Mouse (Mus musculus): ENCODE measurements at regions not wholly inside any gene's neighbourhood (a gene's known extent, or its start where the extent isn't known, plus 50 kb on each side); places are given as distances from the start of the nearest gene placed in this dataset.

GRCm38 (mm10) chr16:58352156-58352555, 56.1 kb upstream of the Dcbld2 start:
- Histone ChIP-seq H3K27ac (ENCODE audit: low read depth) (no peak overlapping the region), H3K4me2 (no peak overlapping the region), H3K4me1 (ENCODE audit: insufficient read depth) (no peaks in the 10 kb centered on the region), H3K4me3 (ENCODE audit: low read depth, low read length) (no peak overlapping the region), H3K27me3 (ENCODE audit: insufficient read depth, low read length) (no peaks in the 10 kb centered on the region), H3K36me3 (ENCODE audit: insufficient read depth) (no peaks in the 10 kb centered on the region), H3K9ac (no peak overlapping the region), H3K9me3 (ENCODE audit: low read depth, low read length) (no peaks in the 10 kb centered on the region)
- 80% methylated on average over 3 of the region's 3 CpGs for WGBS
- no peak for ATAC-seq (ENCODE audit: insufficient read depth)
- no peak for TF ChIP-seq CTCF (IDR thresholded peaks at IDR 0.05; ENCODE audit: low read depth)
- DNase-seq, result no peak

- H3K27ac ChIP-seq (ENCODE audit: low read depth), result no peak overlapping the region
- WGBS, result 48% methylated on average over 6 of the region's 6 CpGs
- no peaks in the 10 kb centered on the region for H3K36me3 ChIP-seq (ENCODE audit: insufficient read depth)
- no peak overlapping the region for H3K4me3 ChIP-seq (ENCODE audit: low read depth, low read length)
- no peak for ATAC-seq (ENCODE audit: insufficient read depth)
- H3K4me1 ChIP-seq (ENCODE audit: insufficient read depth), result no peaks in the 10 kb centered on the region
- no peaks in the 10 kb centered on the region for H3K9me3 ChIP-seq (ENCODE audit: low read depth, low read length)
- no peaks in the 10 kb centered on the region for H3K27me3 ChIP-seq (ENCODE audit: insufficient read depth, low read length)
- peak; percentile 70 for DNase-seq
- TF ChIP-seq CTCF (IDR thresholded peaks at IDR 0.05; ENCODE audit: low read depth), result no peak
- no peak overlapping the region for H3K4me2 ChIP-seq
- H3K9ac ChIP-seq, result no peak overlapping the region
Observed at GRCm38 (mm10) chr16:58354551-58354950, 53.7 kb upstream of the Dcbld2 start.

Data from lung, embryonic 14.5 days (tissue).